Comparison of ENCODE assay signal across 8 mouse cellular contexts in genomic region chr15:12380548-12380947, GRCm38 (mm10). TPM values are rescaled to one million over a fixed set of nuclear protein-coding genes. Genes with fewer than 3 reads are reported as not detected.
DNase-seq lines count a peak whose midpoint lies in the region; ATAC-seq lines count a peak whose summit lies in the region.

No protein-coding gene starts in this region.

- no peak overlapping the region for H3K4me2 ChIP-seq in heart, embryonic 11.5 days
- no peak overlapping the region for H3K4me2 ChIP-seq in neural tube, embryonic 15.5 days

- no peak overlapping the region for H3K27ac ChIP-seq in heart, embryonic 11.5 days (ENCODE audit: low read depth, low read length)
- H3K27ac ChIP-seq in neural tube, embryonic 15.5 days (replicated peaks), result no peak overlapping the region

- H3K36me3 ChIP-seq in heart, embryonic 11.5 days (ENCODE audit: control insufficient read depth, insufficient read depth, low read length), result no peaks in the 10 kb centered on the region
- H3K36me3 ChIP-seq in neural tube, embryonic 15.5 days, result no peaks in the 10 kb centered on the region

- DNase-seq in heart, adult 18-20 months, result peak; percentile 40 to 74
- DNase-seq in CD8-positive naive resting alpha-beta T cell, adult 2 months (ENCODE audit: low read depth in 2 of 2, low spot score in 2 of 2), result peak; percentile 72 to 83
- peak; percentile 58 for DNase-seq in c-Kit-negative CD71-positive TER-119-positive erythroid progenitor cells, embryonic 14.5 days (ENCODE audit: low read depth, low spot score)
- peak; percentile 36 for DNase-seq in large intestine, adult 2 months (ENCODE audit: low read depth, low spot score)
- DNase-seq in spleen, adult 12 weeks (ENCODE audit: low spot score), result peak; percentile 61
- no peak for DNase-seq in layer of hippocampus, postnatal 25 days (ENCODE audit: extremely low spot score in 1 of 2, low spot score in 1 of 2)

- ATAC-seq in heart, embryonic 11.5 days (replicated peaks; ENCODE audit: insufficient number of reproducible peaks, low FRiP score, low TSS enrichment), result no peak
- ATAC-seq in neural tube, embryonic 15.5 days (ENCODE audit: low FRiP score), result no peak

- H3K9me3 ChIP-seq in heart, embryonic 11.5 days (replicated peaks; ENCODE audit: control insufficient read depth, low read length), result no peaks in the 10 kb centered on the region
- H3K9me3 ChIP-seq in neural tube, embryonic 15.5 days (replicated peaks), result no peaks in the 10 kb centered on the region

- peaks cover 8% of the 10 kb centered on the region for H3K4me1 ChIP-seq in heart, embryonic 11.5 days (ENCODE audit: control insufficient read depth, insufficient read depth, low read length)
- H3K4me1 ChIP-seq in neural tube, embryonic 15.5 days, result peaks cover 10% of the 10 kb centered on the region

- no peak overlapping the region for H3K4me3 ChIP-seq in heart, embryonic 11.5 days (ENCODE audit: low read depth, low read length)
- H3K4me3 ChIP-seq in neural tube, embryonic 15.5 days (replicated peaks), result no peak overlapping the region

- H3K9ac ChIP-seq in heart, embryonic 11.5 days (ENCODE audit: low read depth, low read length), result no peak overlapping the region
- H3K9ac ChIP-seq in neural tube, embryonic 15.5 days (replicated peaks), result no peak overlapping the region

- WGBS in heart, embryonic 11.5 days (ENCODE audit: insufficient replicate concordance), result 44% methylated on average over 5 of the region's 5 CpGs
- WGBS in large intestine, adult 2 months, result 46% methylated on average over 5 of the region's 5 CpGs
- 53% methylated on average over 5 of the region's 5 CpGs for WGBS in neural tube, embryonic 15.5 days

- no peaks in the 10 kb centered on the region for H3K27me3 ChIP-seq in heart, embryonic 11.5 days (ENCODE audit: control insufficient read depth, insufficient read depth, low read length)
- H3K27me3 ChIP-seq in neural tube, embryonic 15.5 days (replicated peaks), result no peaks in the 10 kb centered on the region

RNA-seq across cellular contexts. Expression of gene 1810049J17Rik, which starts 58.8 kb away (rescaled TPM):
- 1 to 10 TPM; 1.1 to 1.2 TPM for total RNA-seq in heart, adult 18-20 months (2021)
- not detected in 2 replicates for polyA plus RNA-seq in heart, embryonic 11.5 days (2014; fragmentation: Nextera tagmentation; extraction: Ambion mirVana)
- polyA plus RNA-seq in large intestine, adult 2 months (2012; rRNA removed), result not detected in 2 replicates
- 0.47 TPM in 1 of 2 replicates, not detected in the other for polyA plus RNA-seq in neural tube, embryonic 15.5 days (2015; fragmentation: Nextera tagmentation; extraction: Ambion mirVana)
- total RNA-seq in layer of hippocampus, postnatal 25 days (2021), result under 1 TPM in 1 of 2 experiments, not detected in 1; 0.69 TPM

RNA-seq across cellular contexts. Expression of gene Golph3, which starts 59.3 kb away (rescaled TPM):
- total RNA-seq in heart, adult 18-20 months (2021), result 10 to 100 TPM; 82.6 to 93.4 TPM
- 85.8 and 93.7 TPM in 2 replicates for polyA plus RNA-seq in heart, embryonic 11.5 days (2014; fragmentation: Nextera tagmentation; extraction: Ambion mirVana)
- 65.3 and 80.4 TPM in 2 replicates for polyA plus RNA-seq in large intestine, adult 2 months (2012; rRNA removed)
- 73.1 and 74.1 TPM in 2 replicates for polyA plus RNA-seq in neural tube, embryonic 15.5 days (2015; fragmentation: Nextera tagmentation; extraction: Ambion mirVana)
- total RNA-seq in layer of hippocampus, postnatal 25 days (2021), result 10 to 100 TPM; 90.6 to 98.8 TPM

Comparison
In these comparisons a context has a peak if more than half of its experiments do, and no peak if none do; other contexts are left out.
1. DNase-seq: peak in heart, adult 18-20 months (2 of 2), CD8-positive naive resting alpha-beta T cell, adult 2 months (2 of 2), c-Kit-negative CD71-positive TER-119-positive erythroid progenitor cells, embryonic 14.5 days (single experiment), large intestine, adult 2 months (single experiment) and spleen, adult 12 weeks (single experiment); none in layer of hippocampus, postnatal 25 days (0 of 2).